24 mouse cellular contexts compared by ENCODE assay signal in the genomic region with DNA sequence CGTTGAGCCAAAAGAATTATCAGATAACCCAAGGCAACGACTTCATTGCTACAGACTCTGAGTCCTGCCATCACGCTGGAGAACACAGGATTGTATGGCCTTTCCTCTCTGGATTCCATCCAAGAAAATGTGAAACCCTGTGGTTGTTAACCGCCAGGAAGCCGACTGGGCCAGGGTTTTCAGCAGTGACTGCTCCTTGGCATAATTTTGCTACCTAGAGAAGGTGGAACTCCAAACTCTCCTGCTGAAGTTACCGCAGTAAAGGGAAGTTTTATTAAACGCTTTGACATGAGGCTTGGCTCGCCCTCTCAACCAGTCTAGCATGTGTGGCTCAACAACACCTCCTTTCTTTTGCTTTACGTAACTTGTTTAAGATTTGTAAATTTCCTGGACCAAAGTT.
DNase-seq lines count a peak whose midpoint lies in the region; ATAC-seq and TF ChIP-seq lines count a peak whose summit lies in the region.
"Had no signal": no experiment of that assay in that cellular context is flagged by ENCODE, and none has a peak within 500 bp of the region (broad histone marks: within the 10 kb centered on the region; RNA-seq: fewer than 3 reads in every experiment).

No protein-coding gene starts in this region.

- H3K9me3 ChIP-seq in limb, embryonic 12.5 days = no peaks in the 10 kb centered on the region
- H3K9me3 ChIP-seq: forebrain, embryonic 15.5 days; hindbrain, embryonic 15.5 days; liver, embryonic 12.5 days; lung, embryonic 15.5 days had no signal

- H3K4me2 ChIP-seq in limb, embryonic 12.5 days = no peak overlapping the region; the same call in 1 of the 2 replicates
- H3K4me2 ChIP-seq: forebrain, embryonic 15.5 days; heart, embryonic 11.5 days; hindbrain, embryonic 15.5 days; liver, embryonic 12.5 days; lung, embryonic 15.5 days; midbrain, embryonic 11.5 days had no signal

- peak; percentile 52 for DNase-seq in heart, adult 11 months
- DNase-seq in heart, postnatal 10 days = no peak
- DNase-seq in lung, postnatal 36 days = peak; percentile 28
- DNase-seq in cerebellum, adult 2 months = no peak
- DNase-seq in kidney, adult 18-20 months = no peak
- DNase-seq: adrenal gland, postnatal 14 days; cerebellum, postnatal 25 days; gastrocnemius, postnatal 36 days; heart, postnatal 14 days; kidney, adult 2 months; kidney, postnatal 10 days; layer of hippocampus, postnatal 36 days; right cerebral cortex, postnatal 25 days; thymus, postnatal 14 days had no signal

- TF ChIP-seq POLR2A in cerebellum, adult 2 months (IDR thresholded peaks at IDR 0.05; ENCODE audit: borderline replicate concordance, insufficient read depth, low read length) = no peak

- intact Hi-C loops in heart, postnatal 10 days (cut with DNase I) = loop anchor here (2.0 kb wide), 1 partner anchor 22 kb away; no protein-coding TSS in a partner anchor

- no peak overlapping the region for H3K4me3 ChIP-seq in limb, embryonic 12.5 days (replicated peaks)
- H3K4me3 ChIP-seq in cerebellum, adult 2 months (replicated peaks; ENCODE audit: insufficient read depth, low read depth, low read length) = no peak overlapping the region
- H3K4me3 ChIP-seq: forebrain, embryonic 15.5 days; hindbrain, embryonic 15.5 days; layer of hippocampus, adult 2 months; liver, embryonic 12.5 days; lung, embryonic 15.5 days had no signal

- peak overlapping the region; percentile 62; the same call in 1 of the 2 replicates for H3K27ac ChIP-seq in limb, embryonic 12.5 days
- H3K27ac ChIP-seq in cerebellum, adult 2 months (ENCODE audit: insufficient read depth, low read length) = no peak overlapping the region
- H3K27ac ChIP-seq: forebrain, embryonic 15.5 days; hindbrain, embryonic 15.5 days; layer of hippocampus, adult 2 months; liver, embryonic 12.5 days; lung, embryonic 15.5 days had no signal

- peaks cover 9% of the 10 kb centered on the region for H3K4me1 ChIP-seq in limb, embryonic 12.5 days (replicated peaks)
- H3K4me1 ChIP-seq in cerebellum, adult 2 months (ENCODE audit: control insufficient read depth, insufficient read depth, low read length) = no peaks in the 10 kb centered on the region
- H3K4me1 ChIP-seq: forebrain, embryonic 15.5 days; hindbrain, embryonic 15.5 days; liver, embryonic 12.5 days had no signal

- no peak overlapping the region for H3K9ac ChIP-seq in limb, embryonic 12.5 days (replicated peaks)
- H3K9ac ChIP-seq: forebrain, embryonic 15.5 days; hindbrain, embryonic 15.5 days; liver, embryonic 12.5 days; lung, embryonic 15.5 days had no signal

- H3K36me3 ChIP-seq in limb, embryonic 12.5 days = no peaks in the 10 kb centered on the region
- H3K36me3 ChIP-seq: forebrain, embryonic 15.5 days; hindbrain, embryonic 15.5 days; liver, embryonic 12.5 days; lung, embryonic 15.5 days had no signal

- no peak for TF ChIP-seq CTCF in cerebellum, adult 2 months (IDR thresholded peaks at IDR 0.05; ENCODE audit: borderline replicate concordance, insufficient read depth, low read depth, low read length)

- H3K27me3 ChIP-seq in limb, embryonic 12.5 days = no peaks in the 10 kb centered on the region
- no peaks in the 10 kb centered on the region for H3K27me3 ChIP-seq in cerebellum, adult 2 months (ENCODE audit: control insufficient read depth, insufficient read depth, low read length)
- H3K27me3 ChIP-seq: CH12.LX; forebrain, embryonic 15.5 days; hindbrain, embryonic 15.5 days; liver, embryonic 12.5 days; lung, embryonic 15.5 days had no signal

- ATAC-seq in common myeloid progenitor, adult 5-6 weeks (replicated peaks; ENCODE audit: low read depth, poor library complexity, severe bottlenecking) = peak; percentile 58
- ATAC-seq in limb, embryonic 12.5 days (ENCODE audit: insufficient number of reproducible peaks, insufficient read depth, low FRiP score, low TSS enrichment, low read depth) = no peak
- ATAC-seq: forebrain, embryonic 15.5 days; liver, embryonic 12.5 days had no signal

- WGBS in limb, embryonic 12.5 days = 53% methylated on average over 9 of the region's 9 CpGs
- WGBS in cerebellum, adult 2 months = 46% methylated on average over 9 of the region's 9 CpGs

Comparison
In these comparisons a context has a peak if more than half of its experiments do, and no peak if none do; other contexts are left out.
1. DNase-seq: peak in heart, adult 11 months (single experiment) and lung, postnatal 36 days (single experiment); none in heart, postnatal 10 days (0 of 2), cerebellum, adult 2 months (0 of 2) and kidney, adult 18-20 months (single experiment).